Mouse (Mus musculus) stomach, embryonic 16.5 days (tissue): ENCODE measurements around the gene Rps13. TPM values are rescaled to one million over a fixed set of nuclear protein-coding genes. Genes with fewer than 3 reads are reported as not detected.

Source experiments
- ATAC-seq: fragments of 200-750 bp; cut with Nextera tagmentation; 2 replicates; pipeline ENCODE4 v1.8.0; 2017; ENCODE audit warnings: moderate number of reproducible peaks, moderate TSS enrichment; ENCODE audit not compliant: insufficient read depth, low FRiP score
- H3K27ac ChIP-seq: fragments of 300-500 bp; sonication (generic); 2 replicates; pipeline ENCODE4 v1.5.1; 2014; ENCODE audit warnings: low read length
- H3K27me3 ChIP-seq: fragments of 300-500 bp; sonication (generic); 2 replicates; pipeline ENCODE4 v1.6.1; 2014; ENCODE audit warnings: low read length, control low read depth, mixed read lengths; ENCODE audit not compliant: control insufficient read depth, insufficient read depth
- H3K36me3 ChIP-seq: fragments of 300-500 bp; sonication (generic); 2 replicates; pipeline ENCODE4 v1.6.1; 2014; ENCODE audit warnings: low read length; ENCODE audit not compliant: control insufficient read depth, insufficient read depth
- H3K4me1 ChIP-seq: fragments of 300-500 bp; sonication (generic); 2 replicates; pipeline ENCODE4 v1.6.1; 2014; ENCODE audit warnings: low read length, control low read depth, mixed read lengths; ENCODE audit not compliant: control insufficient read depth, insufficient read depth
- H3K4me2 ChIP-seq: fragments of 300-500 bp; sonication (generic); 2 replicates; pipeline ENCODE4 v1.6.1; 2014; ENCODE audit warnings: low read depth, low read length, mixed read lengths
- H3K4me3 ChIP-seq: fragments of 300-500 bp; sonication (generic); replicated peaks from 2 replicates; pipeline ENCODE4 v1.5.1; 2014; ENCODE audit warnings: mild to moderate bottlenecking, low read length
- H3K9ac ChIP-seq: fragments of 300-500 bp; sonication (generic); 2 replicates; pipeline ENCODE4 v1.6.1; 2014; ENCODE audit warnings: low read length
- H3K9me3 ChIP-seq: fragments of 300-500 bp; sonication (generic); replicated peaks from 2 replicates; pipeline ENCODE4 v1.6.1; 2016; ENCODE audit warnings: low read length, control low read depth; ENCODE audit not compliant: control insufficient read depth
- WGBS: fragments of 180-500 bp; shearing (Covaris S2); extraction: QIAGEN DNeasy Blood & Tissue Kit; methylation state at CpG from one replicate; pipeline ENCODE4 v1.1.7; 2014; 5-methylcytosine and 5-hydroxymethylcytosine counted together
- polyA plus RNA-seq: library from polyadenylated mRNA; unstranded; fragments of >200 nt; fragmentation: Nextera tagmentation; extraction: Ambion mirVana; gene quantifications from 2 replicates; pipeline ENCODE4 v1.2.1, GENCODE M21; 2015

The Rps13 gene
- polyA plus RNA-seq, 1 experiment from 2014 or later: 713 TPM

DNA sequence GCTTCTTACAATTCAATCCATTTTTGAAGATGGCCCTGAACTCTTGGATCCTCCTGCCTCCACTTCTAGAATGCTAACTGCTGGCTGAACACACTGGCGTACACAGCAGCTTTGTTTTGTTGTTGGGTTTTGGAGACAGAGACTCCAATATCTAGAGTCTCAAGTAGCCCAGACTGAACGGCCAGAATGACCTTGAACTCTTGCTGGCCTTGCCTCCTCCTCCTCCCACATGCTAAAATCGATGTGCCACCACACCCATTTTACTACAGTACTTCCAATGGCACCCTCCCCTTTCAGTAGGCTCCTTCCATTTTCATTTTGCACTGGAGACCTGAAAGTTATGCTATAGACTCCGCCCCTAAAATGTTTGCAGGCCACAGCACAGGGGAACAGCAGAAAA is 32.9 kb downstream of the Rps13 start:
- WGBS: 75% methylated on average over 4 of the region's 4 CpGs
- 0 out of 2 replicates have a peak, but pooled peaks cover 5% of the 10 kb centered on the region for H3K4me1 ChIP-seq
- H3K36me3 ChIP-seq: no peaks in the 10 kb centered on the region
- no peak overlapping the region for H3K9ac ChIP-seq
- H3K27me3 ChIP-seq: no peaks in the 10 kb centered on the region
- H3K4me2 ChIP-seq: no peak overlapping the region
- no peaks in the 10 kb centered on the region for H3K9me3 ChIP-seq
- H3K4me3 ChIP-seq: no peak overlapping the region
- no peak overlapping the region for H3K27ac ChIP-seq
- no peak for ATAC-seq

DNA sequence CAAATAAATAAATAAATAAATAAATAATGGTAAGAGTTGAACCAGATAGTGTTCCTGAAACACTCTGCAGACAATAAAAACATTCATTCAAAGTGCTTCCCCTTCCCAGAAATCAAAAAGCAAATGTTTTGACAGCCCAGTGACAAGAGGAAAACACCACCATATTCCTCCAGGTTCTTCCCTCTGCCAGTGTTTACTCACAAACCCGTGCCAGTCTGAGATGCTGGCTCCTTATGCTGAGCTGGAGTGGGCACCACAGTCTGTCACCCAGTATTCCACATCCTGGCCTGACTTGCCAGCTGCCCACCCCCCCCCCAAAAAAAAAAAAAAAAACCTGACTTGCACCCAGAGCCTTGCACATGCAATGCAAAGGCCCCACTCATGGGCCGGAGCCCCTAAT is 35.1 kb downstream of the Rps13 start:
- H3K9me3 ChIP-seq: no peaks in the 10 kb centered on the region
- no peaks in the 10 kb centered on the region for H3K36me3 ChIP-seq
- H3K4me3 ChIP-seq: no peak overlapping the region
- no peak overlapping the region for H3K27ac ChIP-seq
- no peak for ATAC-seq
- 85% methylated on average over 2 of the region's 2 CpGs for WGBS
- 0 out of 2 replicates have a peak, but pooled peaks cover 5% of the 10 kb centered on the region for H3K4me1 ChIP-seq
- H3K9ac ChIP-seq: no peak overlapping the region
- H3K4me2 ChIP-seq: no peak overlapping the region
- no peaks in the 10 kb centered on the region for H3K27me3 ChIP-seq

DNA sequence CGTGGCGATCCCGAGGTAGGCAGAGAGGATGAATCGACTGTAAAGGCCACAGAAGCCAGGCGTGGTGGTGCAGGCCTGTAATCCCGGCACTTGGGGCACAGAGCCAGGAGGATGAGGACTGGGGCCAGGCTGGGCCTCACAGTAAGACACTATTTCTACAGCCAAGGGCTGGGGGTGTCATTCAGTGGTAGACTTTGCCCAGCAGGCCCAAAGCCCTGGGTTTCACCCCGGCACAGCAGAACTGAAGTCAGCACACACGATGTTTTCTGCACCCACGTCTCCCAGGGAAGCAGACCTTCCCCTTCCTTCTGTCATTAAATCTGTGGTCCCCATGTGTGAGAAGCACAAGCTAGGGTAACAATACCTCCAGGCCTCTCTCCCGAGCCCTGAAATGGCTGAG is 35.6 kb downstream of the Rps13 start:
- no peak overlapping the region for H3K27ac ChIP-seq
- 0 out of 2 replicates have a peak, but pooled peaks cover 5% of the 10 kb centered on the region for H3K4me1 ChIP-seq
- H3K9me3 ChIP-seq: no peaks in the 10 kb centered on the region
- no peaks in the 10 kb centered on the region for H3K36me3 ChIP-seq
- H3K27me3 ChIP-seq: no peaks in the 10 kb centered on the region
- ATAC-seq: no peak
- WGBS: 72% methylated on average over 10 of the region's 10 CpGs
- H3K9ac ChIP-seq: no peak overlapping the region
- no peak overlapping the region for H3K4me3 ChIP-seq
- no peak overlapping the region for H3K4me2 ChIP-seq

DNA sequence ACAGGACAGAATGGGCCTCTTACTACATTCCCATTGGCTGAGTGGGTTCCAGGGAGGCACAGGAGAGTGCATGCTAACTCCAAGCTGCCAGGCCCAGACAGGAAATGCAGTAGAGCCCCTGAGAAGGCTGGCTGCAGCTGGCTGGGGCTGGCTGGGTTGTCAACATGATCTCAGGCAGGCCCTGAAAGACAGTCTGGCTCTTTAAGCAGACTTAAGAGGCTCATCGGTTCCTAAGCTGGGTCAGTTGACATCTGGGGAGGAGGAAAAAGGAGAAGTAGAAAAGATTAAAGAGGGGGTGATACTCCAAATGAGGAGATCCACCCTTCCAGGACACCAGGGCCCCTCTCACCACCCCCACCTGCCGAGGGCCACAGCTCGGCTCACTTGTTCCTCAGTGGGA is 39.0 kb downstream of the Rps13 start:
- Histone ChIP-seq H3K36me3 (no peaks in the 10 kb centered on the region), H3K9me3 (no peaks in the 10 kb centered on the region), H3K4me2 (no peak overlapping the region), H3K27ac (no peak overlapping the region), H3K27me3 (no peaks in the 10 kb centered on the region), H3K4me1 (no peaks in the 10 kb centered on the region; the same call in 1 of the 2 replicates), H3K4me3 (no peak overlapping the region), H3K9ac (no peak overlapping the region)
- no peak for ATAC-seq
- 47% methylated on average over 3 of the region's 3 CpGs for WGBS

DNA sequence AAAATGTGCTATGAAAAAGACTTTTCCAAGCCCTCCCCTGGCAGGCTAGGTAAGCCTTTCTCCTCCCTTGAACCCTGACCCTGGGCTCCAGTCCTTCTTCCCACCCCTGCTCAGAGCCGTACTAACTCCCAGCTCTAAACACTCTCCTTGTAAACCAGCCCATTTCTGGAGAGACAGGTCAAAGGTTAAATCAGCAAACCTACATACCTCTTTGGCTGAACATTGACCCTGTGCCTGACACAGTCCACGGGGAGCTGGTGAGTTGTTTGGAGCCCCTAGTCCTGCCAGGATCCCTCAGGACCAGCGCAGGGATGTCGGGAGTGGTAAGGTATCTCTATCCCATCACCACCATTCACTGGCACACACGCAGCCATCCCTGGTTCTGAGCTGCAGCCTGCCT is 41.6 kb downstream of the Rps13 start:
- Histone ChIP-seq H3K9me3 (no peaks in the 10 kb centered on the region), H3K4me3 (no peak overlapping the region), H3K4me1 (peaks cover 9% of the 10 kb centered on the region), H3K27me3 (no peaks in the 10 kb centered on the region), H3K36me3 (no peaks in the 10 kb centered on the region), H3K9ac (no peak overlapping the region), H3K4me2 (no peak overlapping the region), H3K27ac (no peak overlapping the region)
- peak; percentile 20; the same call in 1 of the 2 replicates for ATAC-seq
- 50% methylated on average over 5 of the region's 5 CpGs for WGBS

DNA sequence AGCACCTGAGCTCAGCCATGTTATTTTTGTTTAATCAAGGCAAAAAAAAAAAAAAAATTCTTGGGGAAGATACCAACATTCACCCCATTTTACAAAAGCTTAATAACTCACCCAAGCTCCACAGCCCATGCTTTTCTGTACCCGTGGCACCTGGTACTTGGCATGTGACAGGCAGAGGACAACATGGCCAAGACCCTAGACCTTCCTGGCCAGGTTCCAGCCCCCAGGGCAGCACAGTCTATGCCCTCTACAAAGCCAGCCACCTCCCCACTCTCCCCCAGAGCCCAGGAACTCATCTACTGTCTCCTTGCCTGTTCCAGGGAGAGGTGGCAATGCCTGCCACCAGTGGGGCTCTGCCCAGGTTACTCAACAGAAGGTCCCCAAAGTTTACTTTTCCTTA is 43.4 kb downstream of the Rps13 start:
- peaks cover 26% of the 10 kb centered on the region for H3K4me1 ChIP-seq
- no peak overlapping the region for H3K27ac ChIP-seq
- WGBS: 63% methylated on average over 1 of the region's 1 CpGs
- H3K36me3 ChIP-seq: no peaks in the 10 kb centered on the region
- ATAC-seq: no peak
- H3K27me3 ChIP-seq: no peaks in the 10 kb centered on the region
- H3K4me2 ChIP-seq: no peak overlapping the region
- no peaks in the 10 kb centered on the region for H3K9me3 ChIP-seq
- H3K9ac ChIP-seq: no peak overlapping the region
- no peak overlapping the region for H3K4me3 ChIP-seq

DNA sequence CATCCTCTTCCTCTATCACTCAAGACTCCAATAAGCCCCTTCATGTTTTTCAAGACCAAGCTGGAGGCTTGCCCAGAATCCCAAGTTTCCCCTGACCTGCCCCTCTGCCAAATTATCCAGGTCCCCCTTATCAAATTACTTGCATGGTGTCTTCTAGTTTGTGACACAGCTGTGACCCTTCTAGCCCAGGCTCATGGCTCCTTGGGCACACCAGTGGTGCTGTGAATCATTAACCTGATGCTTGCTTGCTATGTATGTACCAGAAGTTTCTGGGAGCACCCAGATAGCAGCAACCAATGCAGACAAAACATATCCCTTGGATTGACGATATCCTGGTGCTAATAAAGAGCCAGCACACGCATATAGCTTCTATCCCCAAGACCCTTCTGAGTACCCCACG is 45.0 kb downstream of the Rps13 start:
- Histone ChIP-seq H3K9me3 (no peaks in the 10 kb centered on the region), H3K36me3 (no peaks in the 10 kb centered on the region), H3K9ac (no peak overlapping the region), H3K4me2 (no peak overlapping the region), H3K27ac (peak overlapping the region; percentile 89), H3K4me1 (peaks cover 26% of the 10 kb centered on the region), H3K4me3 (no peak overlapping the region), H3K27me3 (no peaks in the 10 kb centered on the region)
- no peak for ATAC-seq
- 70% methylated on average over 3 of the region's 3 CpGs for WGBS

DNA sequence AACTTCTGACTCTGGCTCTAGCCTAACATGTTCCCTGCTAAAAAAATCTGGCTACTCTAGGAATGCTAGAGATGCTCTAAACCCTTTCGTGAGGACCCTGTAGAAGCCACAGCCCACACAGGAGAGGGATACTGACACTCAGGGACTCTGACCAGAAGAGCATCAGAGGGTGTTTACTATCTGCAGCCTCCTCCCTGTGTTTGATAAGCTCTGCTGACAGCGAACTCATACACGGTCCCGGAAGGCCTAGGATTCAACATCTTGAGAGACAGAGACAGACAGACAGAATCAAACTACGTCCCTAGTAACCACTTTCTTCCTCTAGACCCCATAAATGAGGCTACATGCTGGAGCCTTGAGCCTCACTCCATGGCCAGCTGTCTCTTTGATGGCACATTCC is 46.0 kb downstream of the Rps13 start:
- Histone ChIP-seq H3K9ac (no peak overlapping the region), H3K4me1 (peaks cover 33% of the 10 kb centered on the region), H3K27ac (peak overlapping the region; percentile 89)

DNA sequence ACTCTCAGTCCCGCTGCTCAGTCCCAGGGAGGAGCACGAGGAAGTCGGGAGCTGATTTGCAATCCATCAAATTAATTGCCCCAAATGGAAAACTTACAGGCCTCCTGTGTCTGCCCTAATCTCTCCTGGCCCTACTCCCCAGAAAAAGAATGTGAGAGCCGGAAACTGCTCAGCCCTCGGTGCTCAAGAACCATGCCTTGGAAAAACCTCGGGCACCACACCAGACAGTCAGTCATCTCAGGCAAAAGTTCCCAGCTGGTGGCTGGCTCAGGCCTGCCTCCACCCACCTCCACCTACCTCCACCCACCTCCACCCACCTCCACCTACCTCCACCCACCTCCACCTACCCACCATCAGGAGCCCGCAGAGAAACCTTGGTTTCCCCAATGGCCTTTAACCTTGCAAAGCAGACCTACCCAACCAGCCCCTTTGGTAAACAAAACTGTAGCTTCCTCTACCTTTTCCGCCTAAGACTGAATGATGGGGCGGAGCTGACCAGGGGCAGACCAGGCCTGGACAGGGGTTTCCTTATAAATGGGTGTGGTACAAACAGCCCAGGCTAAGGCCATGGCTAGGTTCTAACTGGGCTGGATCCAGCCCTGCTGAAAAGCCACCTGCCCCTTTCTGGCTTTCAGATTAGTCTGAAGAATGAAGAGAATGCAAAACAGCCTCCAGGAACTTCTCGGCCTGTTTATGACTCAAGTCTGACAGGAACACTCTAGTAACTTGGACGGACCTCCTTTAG is 47.2 kb downstream of the Rps13 start:
- Histone ChIP-seq H3K27me3 (no peaks in the 10 kb centered on the region), H3K4me1 (peaks cover 38% of the 10 kb centered on the region), H3K4me3 (no peak overlapping the region), H3K27ac (peak overlapping the region; percentile 89), H3K9ac (peak overlapping the region; percentile 46; the same call in 1 of the 2 replicates), H3K4me2 (peak overlapping the region; percentile 36), H3K36me3 (no peaks in the 10 kb centered on the region), H3K9me3 (no peaks in the 10 kb centered on the region)
- ATAC-seq: peak; percentile 81
- WGBS: 21% methylated on average over 11 of the region's 11 CpGs

More for the DNA sequence above, 46.0 kb downstream of the Rps13 start:
- 67% methylated on average over 5 of the region's 5 CpGs for WGBS
- no peak overlapping the region for H3K4me3 ChIP-seq
- H3K36me3 ChIP-seq: no peaks in the 10 kb centered on the region
- H3K9me3 ChIP-seq: no peaks in the 10 kb centered on the region
- no peak overlapping the region for H3K4me2 ChIP-seq
- no peaks in the 10 kb centered on the region for H3K27me3 ChIP-seq
- ATAC-seq: no peak
